Mouse (Mus musculus): ENCODE data around the gene Galnt7.

DNA sequence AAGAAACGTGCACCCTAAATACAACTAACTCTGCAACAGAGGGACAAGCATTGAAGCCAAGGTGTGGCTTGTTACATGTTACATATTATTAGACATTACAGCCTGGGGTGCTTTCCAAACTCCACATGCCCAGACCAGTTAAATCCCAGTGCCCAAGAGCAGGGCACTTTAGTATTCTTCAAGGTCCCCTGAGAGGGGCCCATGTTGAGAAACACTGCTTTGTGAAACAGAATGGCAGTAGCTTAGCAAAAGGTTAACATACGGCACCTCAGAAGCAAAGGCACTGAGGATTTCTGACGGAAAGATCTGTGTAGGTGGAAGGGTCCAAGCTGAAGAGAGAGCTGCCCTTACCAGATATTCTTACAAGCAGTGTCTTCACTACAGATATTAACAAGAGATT lies 67.0 kb downstream of the Galnt7 start:
- TF ChIP-seq TAL1 (IDR thresholded peaks at IDR 0.05; ENCODE audit: low read length) = no peak
- TF ChIP-seq GATA1 (IDR thresholded peaks at IDR 0.05; ENCODE audit: low read length) = no peak

Data from erythroblast, embryonic 14.5 days (primary cell).